Mouse (Mus musculus) R1 (cell line): Measurements from ENCODE around the gene Map2k5.

Source experiments
- DNase-seq: peaks from one replicate; pipeline ENCODE4 v3.0.0-alpha.2; 2018; ENCODE audit warnings: low read depth, low spot score

The Map2k5 gene

GRCm38 (mm10) chr9:63377270-63378142, at the start of gene Map2k5:
Gene Map2k5 (minus strand): TSS chr9:63377902.
- peak; percentile 91 for DNase-seq

- DNase-seq: peak; percentile 26
Observed at GRCm38 (mm10) chr9:63421096-63421736, 43.5 kb upstream of the Map2k5 start.

GRCm38 (mm10) chr9:63420396-63420795, 42.7 kb upstream of the Map2k5 start:
- peak; percentile 66 for DNase-seq

- DNase-seq: no peak
Observed at GRCm38 (mm10) chr9:63400176-63400575, 22.5 kb upstream of the Map2k5 start.

GRCm38 (mm10) chr9:63399463-63399815, 21.7 kb upstream of the Map2k5 start:
- DNase-seq: no peak

- peak; percentile 76 for DNase-seq
Observed at GRCm38 (mm10) chr9:63398611-63399462, 21.1 kb upstream of the Map2k5 start, which contains the start of gene 2300009A05Rik. Gene 2300009A05Rik (minus strand): TSS chr9:63399246.

- DNase-seq: no peak
Observed at GRCm38 (mm10) chr9:63395612-63396011, 17.9 kb upstream of the Map2k5 start.

- DNase-seq: no peak
Observed at GRCm38 (mm10) chr9:63391307-63391706, 13.6 kb upstream of the Map2k5 start.

- DNase-seq: no peak
Observed at GRCm38 (mm10) chr9:63382761-63383160, 5.1 kb upstream of the Map2k5 start.

- no peak for DNase-seq
Observed at GRCm38 (mm10) chr9:63380326-63380725, 2.6 kb upstream of the Map2k5 start.

GRCm38 (mm10) chr9:63378174-63378573, 472 bp upstream of the Map2k5 start:
- no peak for DNase-seq

GRCm38 (mm10) chr9:63373315-63373714, 4.4 kb downstream of the Map2k5 start:
- DNase-seq: no peak

- no peak for DNase-seq
Observed at GRCm38 (mm10) chr9:63372541-63372940, 5.2 kb downstream of the Map2k5 start.

GRCm38 (mm10) chr9:63360410-63360809, 17.3 kb downstream of the Map2k5 start:
- DNase-seq: peak; percentile 10

- DNase-seq: no peak
Observed at GRCm38 (mm10) chr9:63359016-63359415, 18.7 kb downstream of the Map2k5 start.

GRCm38 (mm10) chr9:63356721-63357120, 21.0 kb downstream of the Map2k5 start:
- no peak for DNase-seq

GRCm38 (mm10) chr9:63356278-63356677, 21.4 kb downstream of the Map2k5 start:
- DNase-seq: no peak

- no peak for DNase-seq
Observed at GRCm38 (mm10) chr9:63354168-63354567, 23.5 kb downstream of the Map2k5 start.

- DNase-seq: no peak
Observed at GRCm38 (mm10) chr9:63350030-63350429, 27.7 kb downstream of the Map2k5 start.

- DNase-seq: peak; percentile 27
Observed at GRCm38 (mm10) chr9:63349241-63349640, 28.5 kb downstream of the Map2k5 start.

GRCm38 (mm10) chr9:63348146-63348545, 29.6 kb downstream of the Map2k5 start:
- no peak for DNase-seq

GRCm38 (mm10) chr9:63346029-63346428, 31.7 kb downstream of the Map2k5 start:
- DNase-seq: no peak
